Mouse (Mus musculus) limb, embryonic 14.5 days (tissue): ENCODE data around the gene Prkag1. TPM values are rescaled to one million over a fixed set of nuclear protein-coding genes. Genes with fewer than 3 reads are reported as not detected.

Experiments used
- ATAC-seq: fragments of 200-750 bp; cut with Nextera tagmentation; 2 replicates; pipeline ENCODE4 v1.8.0; 2017; ENCODE audit warnings: low read depth, moderate number of reproducible peaks, moderate TSS enrichment; ENCODE audit not compliant: low FRiP score
- DNase-seq: peaks from one replicate; pipeline ENCODE4 v3.0.0-alpha.2; 2015; ENCODE audit warnings: low spot score
- H3K27ac ChIP-seq: fragments of 300-500 bp; sonication (generic); replicated peaks from 2 replicates; pipeline ENCODE4 v1.5.1; 2014; ENCODE audit warnings: low read depth, mild to moderate bottlenecking, low read length, moderate library complexity, mixed read lengths
- H3K27me3 ChIP-seq: fragments of 300-500 bp; sonication (generic); 2 replicates; pipeline ENCODE4 v1.6.1; 2014; ENCODE audit warnings: low read length, mixed read lengths; ENCODE audit not compliant: control insufficient read depth, insufficient read depth
- H3K36me3 ChIP-seq: fragments of 300-500 bp; sonication (generic); 2 replicates; pipeline ENCODE4 v1.6.1; 2014; ENCODE audit warnings: mild to moderate bottlenecking, low read length, moderate library complexity, mixed read lengths; ENCODE audit not compliant: control insufficient read depth, insufficient read depth
- H3K4me1 ChIP-seq: fragments of 300-500 bp; sonication (generic); 2 replicates; pipeline ENCODE4 v1.6.1; 2014; ENCODE audit warnings: antibody characterized with exemption, low read length, mixed read lengths; ENCODE audit not compliant: control insufficient read depth, insufficient read depth
- H3K4me2 ChIP-seq: fragments of 300-500 bp; sonication (generic); replicated peaks from 2 replicates; pipeline ENCODE4 v1.6.1; 2014; ENCODE audit warnings: low read depth, mild to moderate bottlenecking, low read length, moderate library complexity; ENCODE audit not compliant: severe bottlenecking
- H3K4me3 ChIP-seq: fragments of 300-500 bp; sonication (generic); replicated peaks from 2 replicates; pipeline ENCODE4 v1.5.1; 2014; ENCODE audit warnings: low read length
- H3K9ac ChIP-seq: fragments of 300-500 bp; sonication (generic); 2 replicates; pipeline ENCODE4 v1.6.1; 2014; ENCODE audit warnings: mild to moderate bottlenecking, low read depth, low read length, moderate library complexity; ENCODE audit not compliant: severe bottlenecking
- H3K9me3 ChIP-seq: fragments of 300-500 bp; sonication (generic); 2 replicates; pipeline ENCODE4 v1.6.1; 2016; ENCODE audit warnings: low read length; ENCODE audit not compliant: control insufficient read depth
- POLR2A ChIP-seq: fragments of 200-500 bp; IDR thresholded peaks from 2 replicates; pipeline ENCODE4 v1.8.0; 2012; ENCODE audit warnings: inconsistent platforms, mild to moderate bottlenecking, moderate library complexity, borderline replicate concordance; ENCODE audit not compliant: insufficient read depth, insufficient read length; ENCODE audit errors: extremely low read depth
- WGBS: fragments of 180-500 bp; shearing (Covaris S2); extraction: QIAGEN DNeasy Blood & Tissue Kit; methylation state at CpG from one replicate; pipeline ENCODE4 v1.1.7; 2014; 5-methylcytosine and 5-hydroxymethylcytosine counted together
- polyA plus RNA-seq, 2 experiments: library from polyadenylated mRNA; depleted of rRNA in 1 of 2; stranded (reverse) in 1 of 2; unstranded in 1 of 2; fragments of >200 nt; fragmentation: Nextera tagmentation in 1 of 2; extraction: Ambion mirVana in 1 of 2; gene quantifications; 2 replicates each; pipeline versions ENCODE4 v1.2.1 to v1.2.3; 2012 to 2014

Gene Prkag1
- polyA plus RNA-seq, 2 experiments = 82.3 to 93.7 TPM

GRCm38 (mm10) chr15:98781166-98781565 lies 50.2 kb downstream of the Prkag1 start:
- Histone ChIP-seq H3K4me3 (no peak overlapping the region), H3K27ac (no peak overlapping the region), H3K4me1 (peaks cover 4% of the 10 kb centered on the region), H3K27me3 (peaks cover 64% of the 10 kb centered on the region), H3K9ac (no peak overlapping the region), H3K36me3 (no peaks in the 10 kb centered on the region), H3K4me2 (no peak overlapping the region), H3K9me3 (peaks cover 6% of the 10 kb centered on the region; the same call in 1 of the 2 replicates)
- WGBS = 29% methylated on average over 6 of the region's 6 CpGs
- ATAC-seq (no peak), DNase-seq (no peak)
- TF ChIP-seq POLR2A = no peak

- no peak for TF ChIP-seq POLR2A
- WGBS = 2% methylated on average over 13 of the region's 13 CpGs
- H3K4me1 ChIP-seq = peaks cover 10% of the 10 kb centered on the region
- peaks cover 1% of the 10 kb centered on the region; the same call in 1 of the 2 replicates for H3K9me3 ChIP-seq
- no peak overlapping the region for H3K27ac ChIP-seq
- peaks cover 70% of the 10 kb centered on the region for H3K27me3 ChIP-seq
- no peak overlapping the region for H3K9ac ChIP-seq
- H3K4me3 ChIP-seq = no peak overlapping the region
- DNase-seq = no peak
- no peak overlapping the region for H3K4me2 ChIP-seq
- H3K36me3 ChIP-seq = no peaks in the 10 kb centered on the region
- no peak for ATAC-seq
Measured at GRCm38 (mm10) chr15:98780573-98780972, 50.7 kb downstream of the Prkag1 start.

- no peaks in the 10 kb centered on the region for H3K9me3 ChIP-seq
- H3K4me1 ChIP-seq = peaks cover 10% of the 10 kb centered on the region
- H3K36me3 ChIP-seq = no peaks in the 10 kb centered on the region
- no peak for DNase-seq
- H3K27ac ChIP-seq = no peak overlapping the region
- H3K4me2 ChIP-seq = no peak overlapping the region
- 3% methylated on average over 8 of the region's 8 CpGs for WGBS
- TF ChIP-seq POLR2A = no peak
- no peak overlapping the region for H3K4me3 ChIP-seq
- H3K27me3 ChIP-seq = peaks cover 75% of the 10 kb centered on the region
- no peak overlapping the region for H3K9ac ChIP-seq
- ATAC-seq = no peak
Measured at GRCm38 (mm10) chr15:98780075-98780474, 51.2 kb downstream of the Prkag1 start.

- no peak for TF ChIP-seq POLR2A
- H3K9me3 ChIP-seq = no peaks in the 10 kb centered on the region
- no peak overlapping the region for H3K27ac ChIP-seq
- no peak overlapping the region for H3K9ac ChIP-seq
- DNase-seq (no peak), ATAC-seq (no peak)
- no peak overlapping the region for H3K4me3 ChIP-seq
- H3K4me2 ChIP-seq = peak overlapping the region; percentile 40; the same call in 1 of the 2 replicates
- peaks cover 10% of the 10 kb centered on the region for H3K4me1 ChIP-seq
- under 1% methylated on average over 8 of the region's 11 CpGs for WGBS
- peaks cover 88% of the 10 kb centered on the region for H3K27me3 ChIP-seq
- no peaks in the 10 kb centered on the region for H3K36me3 ChIP-seq
Measured at GRCm38 (mm10) chr15:98778806-98779205, 52.5 kb downstream of the Prkag1 start.

GRCm38 (mm10) chr15:98778191-98778770 lies 53.0 kb downstream of the Prkag1 start:
- no peak for DNase-seq
- no peaks in the 10 kb centered on the region for H3K36me3 ChIP-seq
- peaks cover 10% of the 10 kb centered on the region for H3K4me1 ChIP-seq
- peak overlapping the region; percentile 40 for H3K4me2 ChIP-seq
- peak overlapping the region; percentile 30 for H3K4me3 ChIP-seq
- TF ChIP-seq POLR2A = no peak
- no peak overlapping the region for H3K27ac ChIP-seq
- no peak for ATAC-seq
- peaks cover 93% of the 10 kb centered on the region for H3K27me3 ChIP-seq
- under 1% methylated on average over 24 of the region's 25 CpGs for WGBS
- no peaks in the 10 kb centered on the region for H3K9me3 ChIP-seq
- peak overlapping the region; percentile 43; the same call in 1 of the 2 replicates for H3K9ac ChIP-seq
